Mouse (Mus musculus): ENCODE results near the gene Heca.
"Not testable (repeated sequence)": the region's sequence is repeated elsewhere in the genome, so short reads cannot be mapped to it uniquely, and the experiment has no call there.

Heca gene

DNA sequence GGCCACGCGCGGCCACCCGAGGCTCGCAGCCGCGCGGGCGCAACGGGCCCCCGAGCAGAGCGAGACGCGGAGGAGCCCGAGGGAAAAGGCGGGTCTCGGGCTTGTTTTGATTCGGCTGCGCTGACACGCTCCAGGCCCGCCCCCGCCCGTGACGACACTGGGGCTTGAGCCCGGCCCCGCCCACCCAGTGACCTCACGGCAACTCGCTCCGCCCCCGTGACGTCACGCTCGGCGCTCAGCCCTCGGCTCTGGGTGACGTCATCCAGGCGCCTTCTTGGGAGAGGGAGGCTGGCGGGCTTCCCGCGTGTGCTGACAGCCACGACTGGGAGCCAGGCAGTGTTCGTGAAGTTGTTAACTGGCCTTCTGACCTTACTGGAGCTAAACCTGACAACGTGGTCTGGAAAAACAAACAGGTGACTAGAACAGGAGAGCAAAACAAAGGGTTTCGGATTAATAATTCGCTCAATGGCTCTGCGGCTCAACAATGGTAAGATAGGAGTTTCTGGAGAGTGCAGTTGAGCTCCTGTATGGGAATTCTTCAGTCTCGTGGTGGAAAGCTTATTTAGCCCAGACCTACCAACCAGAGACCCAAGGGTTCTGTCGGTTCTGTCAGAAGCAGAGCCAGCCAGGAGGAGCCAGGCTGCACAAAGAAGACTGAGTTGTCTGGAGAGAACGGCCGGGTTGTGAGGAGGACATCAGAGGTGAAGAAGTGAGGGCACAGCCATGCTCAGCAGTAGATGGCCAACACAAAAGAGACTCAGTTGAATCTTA lies at the start of gene Heca:
Gene Heca, minus strand, starts transcription at position 108 of the 771 bp plus-strand sequence.
- DNase-seq (ENCODE audit: extremely low spot score, low spot score) = peak; percentile 93

GRCm38 (mm10) chr10:17990576-17990975 lies 42.7 kb upstream of the Heca start:
- no peak for DNase-seq (ENCODE audit: extremely low spot score, low spot score)

- DNase-seq (ENCODE audit: extremely low spot score, low spot score) = no peak
Measured at GRCm38 (mm10) chr10:17989136-17989535, 41.3 kb upstream of the Heca start.

GRCm38 (mm10) chr10:17987823-17988423 lies 40.1 kb upstream of the Heca start:
- no peak for DNase-seq (ENCODE audit: extremely low spot score, low spot score)

GRCm38 (mm10) chr10:17983313-17983712 lies 35.4 kb upstream of the Heca start:
- DNase-seq (ENCODE audit: extremely low spot score, low spot score) = no peak

DNA sequence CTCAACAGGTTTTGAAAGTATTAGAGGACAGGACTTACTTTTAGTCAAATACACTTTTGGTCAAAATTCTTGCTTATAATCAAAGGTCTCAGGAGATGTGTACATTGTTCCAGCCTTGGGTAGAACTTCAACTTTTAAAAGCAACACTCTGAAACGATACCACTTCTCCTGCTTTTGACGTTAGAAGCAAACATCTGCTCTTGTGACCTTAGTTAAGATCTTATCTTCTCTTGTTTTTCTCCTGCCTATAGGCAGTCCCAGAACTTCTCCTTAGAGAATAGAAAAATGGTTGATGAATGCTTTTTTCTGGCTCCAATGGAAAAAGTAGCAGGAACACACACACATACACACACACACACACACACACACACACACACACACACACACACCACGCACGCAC lies 18.2 kb upstream of the Heca start:
- DNase-seq (ENCODE audit: extremely low spot score, low spot score) = no peak

- DNase-seq (ENCODE audit: extremely low spot score, low spot score) = no peak
Measured at GRCm38 (mm10) chr10:17950761-17951160, 2.9 kb upstream of the Heca start.

- peak; percentile 68 for DNase-seq (ENCODE audit: extremely low spot score, low spot score)
Measured at GRCm38 (mm10) chr10:17947175-17947906, 526 bp downstream of the Heca start.

DNA sequence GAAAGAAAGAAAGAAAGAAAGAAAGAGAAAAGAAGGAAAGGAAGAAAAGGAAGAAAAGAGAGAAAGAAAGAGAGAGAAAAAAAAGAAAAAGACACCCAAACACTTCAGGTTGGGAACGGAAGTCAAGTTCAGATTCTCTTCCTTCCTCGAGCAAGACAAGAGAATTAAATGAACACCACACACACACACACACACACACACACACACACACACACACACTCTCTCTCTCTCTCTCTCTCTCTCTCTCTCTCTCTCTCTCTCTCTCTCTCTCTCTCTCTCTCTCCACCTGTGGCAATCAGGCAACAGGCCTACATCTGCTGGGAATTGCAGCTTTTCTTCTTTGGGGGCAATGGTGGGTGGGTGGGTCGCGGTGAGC lies 1.1 kb downstream of the Heca start:
- not testable (repeated sequence) for DNase-seq (ENCODE audit: extremely low spot score, low spot score)

DNA sequence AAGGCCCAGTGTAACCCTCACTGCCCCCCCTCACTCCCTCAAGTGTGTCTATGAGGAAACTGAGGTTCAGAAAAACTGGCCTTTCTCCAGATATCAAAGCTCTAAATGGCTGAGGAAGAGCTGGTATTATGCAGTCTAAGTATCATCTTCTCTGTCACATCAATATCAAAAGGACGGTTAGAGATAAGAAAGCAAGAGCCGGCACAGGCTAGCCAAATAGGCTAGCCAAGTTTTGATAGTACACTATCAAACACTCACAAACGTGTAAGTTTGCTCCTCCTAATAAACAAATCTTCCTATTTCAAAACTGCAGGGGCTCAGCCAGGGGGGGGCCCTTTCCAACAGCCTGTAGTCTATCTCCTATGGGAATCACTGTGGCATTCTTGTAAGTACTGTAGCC lies 1.8 kb downstream of the Heca start:
- no peak for DNase-seq (ENCODE audit: extremely low spot score, low spot score)

DNA sequence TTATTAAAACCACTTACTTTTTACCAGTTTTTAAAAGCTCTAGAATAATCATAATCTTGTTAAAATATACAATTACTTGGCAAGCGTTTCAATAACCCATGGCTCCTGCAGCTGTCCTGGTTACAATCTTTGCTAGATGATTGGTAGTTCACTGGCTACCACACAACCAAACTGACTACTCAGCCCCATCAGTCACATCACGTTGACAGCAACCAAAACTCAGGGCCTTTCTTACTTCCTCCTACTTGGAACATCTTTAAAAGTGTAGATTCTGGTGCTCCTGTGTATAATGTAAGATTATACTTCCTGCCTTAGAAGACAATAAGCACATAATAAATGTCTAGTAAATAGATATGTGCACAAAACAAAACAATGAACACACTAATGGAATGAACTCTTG lies 14.2 kb downstream of the Heca start:
- no peak for DNase-seq (ENCODE audit: extremely low spot score, low spot score)

DNA sequence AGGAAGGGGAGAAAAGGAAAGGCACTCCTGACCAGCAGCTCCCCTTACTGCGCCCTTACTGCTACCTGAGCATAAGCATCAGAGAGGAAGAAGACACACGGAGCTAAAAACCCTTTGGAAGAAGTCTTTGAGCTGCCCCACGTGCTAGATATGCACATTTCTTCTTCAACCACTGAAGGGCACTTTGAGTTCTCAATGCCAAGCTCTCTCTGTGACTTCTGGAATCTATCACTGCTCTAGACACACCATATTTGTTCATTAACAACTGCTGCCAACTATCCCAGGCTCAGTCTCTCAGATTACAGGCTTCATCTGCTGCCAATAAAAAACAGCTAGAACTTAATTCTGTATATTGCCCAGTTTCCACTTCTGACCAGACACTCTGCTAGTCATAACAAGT lies 15.7 kb downstream of the Heca start:
- DNase-seq (ENCODE audit: extremely low spot score, low spot score) = no peak

DNA sequence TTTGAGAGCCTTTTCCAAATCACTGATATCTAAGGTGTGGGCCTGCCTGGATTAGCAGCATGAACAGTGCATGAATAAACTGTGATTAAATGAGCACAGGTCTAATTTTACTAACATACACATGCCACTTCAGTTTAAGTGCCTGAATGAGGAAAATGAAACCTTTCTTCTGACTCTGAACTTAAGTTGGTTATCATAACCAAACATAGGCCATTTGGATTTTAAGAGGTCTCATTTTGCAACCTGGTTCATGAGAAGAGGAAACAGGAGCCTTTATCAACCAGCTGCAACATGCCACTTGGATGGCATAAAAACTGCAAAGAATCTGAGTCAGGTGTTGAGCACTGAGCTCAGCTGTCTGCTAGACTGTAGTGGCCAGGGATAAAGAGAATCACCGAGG lies 16.7 kb downstream of the Heca start:
- no peak for DNase-seq (ENCODE audit: extremely low spot score, low spot score)

DNA sequence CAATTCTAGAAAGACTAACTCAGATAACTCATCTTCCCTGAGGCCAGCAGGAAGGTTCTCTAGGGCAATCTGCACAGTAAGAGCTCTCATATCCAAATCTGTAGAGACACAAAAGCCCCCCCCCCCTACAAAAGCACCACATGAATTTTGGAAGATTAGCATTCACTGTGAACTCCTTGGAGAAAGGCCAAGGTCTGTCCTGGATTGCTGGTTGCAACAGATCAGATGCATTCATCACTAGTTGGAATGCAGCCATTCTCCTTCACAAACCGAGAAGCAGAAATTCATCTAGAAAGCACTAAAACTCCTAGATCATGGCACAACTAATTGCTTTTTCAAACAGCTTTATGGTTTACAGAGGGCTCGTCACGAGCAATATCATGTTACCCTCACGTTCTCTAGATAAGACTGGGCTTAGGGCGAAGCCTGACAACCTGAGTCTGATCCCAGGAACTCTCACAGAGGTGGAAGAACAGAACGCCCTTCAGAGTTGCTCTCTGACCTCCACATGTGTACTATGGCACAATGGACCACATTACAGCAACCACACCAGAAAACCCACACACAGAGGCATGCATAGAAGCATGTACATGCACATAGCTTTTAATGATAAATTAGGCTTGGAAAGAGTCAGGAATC lies 17.3 kb downstream of the Heca start:
- no peak for DNase-seq (ENCODE audit: extremely low spot score, low spot score)

DNA sequence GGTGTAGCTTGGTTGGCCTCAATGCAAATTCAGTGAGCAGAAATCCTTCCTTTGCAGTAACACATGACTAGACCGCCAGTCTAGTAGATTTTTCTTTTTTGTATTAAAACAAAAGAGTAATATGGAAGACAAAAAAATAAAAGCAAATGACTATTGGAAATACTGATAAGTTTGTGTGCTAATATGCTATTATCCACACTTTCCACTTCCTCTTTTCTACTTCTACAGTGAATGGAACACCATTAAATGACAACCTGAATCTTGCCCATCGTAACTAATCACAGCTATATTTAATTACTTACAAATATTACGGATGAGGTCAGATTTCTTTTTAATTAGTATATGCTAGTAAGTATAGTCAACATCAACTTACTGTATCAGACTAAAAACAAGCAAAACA lies 22.7 kb downstream of the Heca start:
- no peak for DNase-seq (ENCODE audit: extremely low spot score, low spot score)

- DNase-seq (ENCODE audit: extremely low spot score, low spot score) = no peak
Measured at GRCm38 (mm10) chr10:17924166-17924565, 23.7 kb downstream of the Heca start.

GRCm38 (mm10) chr10:17921381-17921780 lies 26.5 kb downstream of the Heca start:
- no peak for DNase-seq (ENCODE audit: extremely low spot score, low spot score)

- DNase-seq (ENCODE audit: extremely low spot score, low spot score) = no peak
Measured at GRCm38 (mm10) chr10:17919971-17920370, 27.9 kb downstream of the Heca start.

- no peak for DNase-seq (ENCODE audit: extremely low spot score, low spot score)
Measured at GRCm38 (mm10) chr10:17919032-17919431, 28.8 kb downstream of the Heca start.

DNA sequence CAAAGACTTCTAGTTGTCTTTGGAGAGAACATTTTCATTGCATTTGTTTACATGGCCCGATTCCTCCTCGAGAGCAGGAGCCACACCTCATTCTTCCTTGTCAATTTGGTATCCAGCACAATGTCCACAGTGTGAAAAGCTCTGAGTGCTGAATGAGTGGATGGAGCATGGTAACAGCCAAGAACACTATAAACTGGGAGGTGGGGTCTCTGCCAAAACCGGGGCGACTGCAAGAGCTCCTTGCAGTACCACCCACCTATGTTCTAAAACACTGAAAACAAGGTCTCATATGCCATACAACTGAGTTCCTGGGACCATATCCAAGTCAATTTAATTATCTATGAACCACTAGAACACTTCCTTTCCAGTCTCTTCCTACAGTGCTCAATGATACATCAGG lies 39.1 kb downstream of the Heca start:
- no peak for DNase-seq (ENCODE audit: extremely low spot score, low spot score)

DNA sequence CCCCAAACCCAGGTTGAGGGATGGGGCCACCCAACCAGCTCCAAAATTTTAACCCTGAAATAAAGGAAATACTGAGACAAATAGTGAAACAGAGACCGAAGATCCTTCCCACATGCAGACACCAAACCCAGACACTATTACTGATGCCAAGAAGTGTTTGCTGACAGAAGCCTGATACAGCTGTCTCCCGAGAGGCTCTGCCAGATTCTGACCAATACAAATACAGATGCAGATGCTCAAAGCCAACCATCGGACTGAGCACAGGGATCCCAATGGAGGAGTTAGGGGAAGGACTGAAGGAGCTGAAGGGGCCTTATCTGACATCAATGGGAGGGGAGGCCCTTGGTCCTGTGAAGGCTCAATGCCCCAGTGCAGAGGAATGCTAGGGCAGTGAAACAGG lies 41.5 kb downstream of the Heca start:
- not testable (repeated sequence) for DNase-seq (ENCODE audit: extremely low spot score, low spot score)

DNA sequence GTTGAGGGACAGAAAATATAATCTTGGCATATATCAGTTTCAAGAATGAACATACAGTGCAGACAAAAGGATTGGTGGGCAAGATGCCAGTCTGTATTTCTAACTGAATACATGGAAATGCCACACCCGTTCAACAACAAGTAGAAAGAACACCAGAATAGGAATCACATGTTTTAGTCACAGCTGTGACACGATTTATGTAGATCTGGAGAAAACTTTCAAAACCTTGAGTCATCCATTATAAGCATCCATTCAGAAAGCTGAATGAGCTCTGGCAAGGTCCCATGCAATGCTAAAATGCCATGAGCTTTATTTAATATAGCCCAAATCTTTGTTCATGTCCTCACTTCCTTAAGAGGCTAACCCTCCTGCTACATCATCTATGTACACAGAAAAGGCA lies 44.4 kb downstream of the Heca start:
- no peak for DNase-seq (ENCODE audit: extremely low spot score, low spot score)

Measured in neural tube, embryonic 10.5 days (tissue).